8 mouse cellular contexts compared by ENCODE assay signal in the genomic region with DNA sequence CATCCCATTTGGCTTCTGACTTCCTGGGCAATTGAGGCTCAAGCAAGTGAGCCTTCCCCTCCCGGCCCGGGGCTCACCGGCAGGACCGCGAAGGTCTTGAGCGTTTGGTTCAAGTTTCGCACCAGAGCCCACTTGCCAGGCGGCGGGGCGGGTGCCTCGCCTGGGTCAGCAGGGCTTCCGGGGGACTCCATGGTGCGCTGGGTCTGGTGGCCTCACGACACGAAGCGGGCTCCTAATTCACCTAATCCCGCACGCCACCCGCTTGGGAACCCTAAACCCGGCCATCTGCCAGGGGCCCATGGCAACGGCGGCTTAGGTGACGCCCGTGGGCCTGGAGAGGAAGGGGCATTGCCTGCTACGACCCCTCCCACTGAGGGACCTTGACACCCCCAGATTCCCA. TPM values are rescaled to one million over a fixed set of nuclear protein-coding genes. Genes with fewer than 3 reads are reported as not detected.
DNase-seq lines count a peak whose midpoint lies in the region; ATAC-seq and TF ChIP-seq lines count a peak whose summit lies in the region.

No protein-coding gene starts in this region.

- intact Hi-C loops in heart, postnatal 10 days (cut with DNase I): no loop called here
- intact Hi-C loops in gastrocnemius, postnatal 14 days (cut with DNase I; ENCODE audit: low total_unique reads): no loop called here

- H3K4me2 ChIP-seq in heart, embryonic 11.5 days: peak overlapping the region; percentile 56
- peak overlapping the region; percentile 23; the same call in 1 of the 2 replicates for H3K4me2 ChIP-seq in forebrain, postnatal 0 days (ENCODE audit: low read depth)
- peak overlapping the region; percentile 48 for H3K4me2 ChIP-seq in midbrain, embryonic 12.5 days (replicated peaks)

- 0 out of 2 replicates have a peak, but pooled peaks cover 5% of the 10 kb centered on the region for H3K4me1 ChIP-seq in heart, embryonic 11.5 days (ENCODE audit: control insufficient read depth, insufficient read depth, low read length)
- H3K4me1 ChIP-seq in forebrain, postnatal 0 days (ENCODE audit: insufficient read depth): no peaks in the 10 kb centered on the region
- peaks cover 6% of the 10 kb centered on the region for H3K4me1 ChIP-seq in midbrain, embryonic 12.5 days

- H3K27ac ChIP-seq in heart, embryonic 11.5 days (ENCODE audit: low read depth, low read length): no peak overlapping the region
- no peak overlapping the region for H3K27ac ChIP-seq in forebrain, postnatal 0 days (ENCODE audit: low read depth, low read length)
- H3K27ac ChIP-seq in midbrain, embryonic 12.5 days (replicated peaks): no peak overlapping the region

- ATAC-seq in heart, embryonic 11.5 days (replicated peaks; ENCODE audit: insufficient number of reproducible peaks, low FRiP score, low TSS enrichment): no peak
- no peak for ATAC-seq in forebrain, postnatal 0 days
- no peak for ATAC-seq in midbrain, embryonic 12.5 days (ENCODE audit: low FRiP score, low read depth)
- ATAC-seq in granulocyte monocyte progenitor cell, adult 5-6 weeks (replicated peaks; ENCODE audit: poor library complexity, severe bottlenecking): no peak

- H3K36me3 ChIP-seq in heart, embryonic 11.5 days (ENCODE audit: control insufficient read depth, insufficient read depth, low read length): no peaks in the 10 kb centered on the region
- H3K36me3 ChIP-seq in forebrain, postnatal 0 days (ENCODE audit: insufficient read depth): no peaks in the 10 kb centered on the region
- no peaks in the 10 kb centered on the region for H3K36me3 ChIP-seq in midbrain, embryonic 12.5 days

- peaks cover 32% of the 10 kb centered on the region for H3K27me3 ChIP-seq in heart, embryonic 11.5 days (ENCODE audit: control insufficient read depth, insufficient read depth, low read length)
- peaks cover 7% of the 10 kb centered on the region for H3K27me3 ChIP-seq in forebrain, postnatal 0 days (ENCODE audit: insufficient read depth, low read length)
- peaks cover 39% of the 10 kb centered on the region for H3K27me3 ChIP-seq in midbrain, embryonic 12.5 days

- no peak for TF ChIP-seq CTCF in forebrain, postnatal 0 days (IDR thresholded peaks at IDR 0.05; ENCODE audit: low read depth)

- peak overlapping the region; percentile 27; the same call in 1 of the 2 replicates for H3K4me3 ChIP-seq in heart, embryonic 11.5 days (ENCODE audit: low read depth, low read length)
- no peak overlapping the region for H3K4me3 ChIP-seq in forebrain, postnatal 0 days (ENCODE audit: low read depth, low read length)
- peak overlapping the region; percentile 14 for H3K4me3 ChIP-seq in midbrain, embryonic 12.5 days

- H3K9me3 ChIP-seq in heart, embryonic 11.5 days (replicated peaks; ENCODE audit: control insufficient read depth, low read length): no peaks in the 10 kb centered on the region
- H3K9me3 ChIP-seq in forebrain, postnatal 0 days (ENCODE audit: low read length): no peaks in the 10 kb centered on the region
- H3K9me3 ChIP-seq in midbrain, embryonic 12.5 days: no peaks in the 10 kb centered on the region

- WGBS in heart, embryonic 11.5 days (ENCODE audit: insufficient replicate concordance): 5% methylated on average over 25 of the region's 25 CpGs
- 11% methylated on average over 25 of the region's 25 CpGs for WGBS in forebrain, postnatal 0 days
- 6% methylated on average over 25 of the region's 25 CpGs for WGBS in midbrain, embryonic 12.5 days

- no peak for DNase-seq in heart, postnatal 10 days
- DNase-seq in ZHBTc4 (ENCODE audit: low read depth, low spot score): peak; percentile 35
- DNase-seq in forebrain, postnatal 0 days: no peak
- DNase-seq in thymus, postnatal 10 days (ENCODE audit: low spot score in 2 of 2): no peak
- DNase-seq in gastrocnemius, postnatal 14 days: no peak

- H3K9ac ChIP-seq in heart, embryonic 11.5 days (ENCODE audit: low read depth, low read length): 0 out of 2 replicates have a peak overlapping the region, but pooled peaks have one; percentile 24
- H3K9ac ChIP-seq in forebrain, postnatal 0 days: no peak overlapping the region
- peak overlapping the region; percentile 35 for H3K9ac ChIP-seq in midbrain, embryonic 12.5 days (replicated peaks)

RNA-seq across cellular contexts. Expression of a gene that starts 8.1 kb away (rescaled TPM):
- polyA plus RNA-seq in heart, embryonic 11.5 days (2014; fragmentation: Nextera tagmentation; extraction: Ambion mirVana): 8.4 and 11.9 TPM in 2 replicates
- total RNA-seq in heart, postnatal 10 days (2021): 1 to 10 TPM; 4.2 to 4.6 TPM
- 37.4 and 47.3 TPM in 2 replicates for total RNA-seq in forebrain, postnatal 0 days (2014; rRNA removed)
- 5.7 and 11.1 TPM in 2 replicates for polyA plus RNA-seq in forebrain, postnatal 0 days (2015; fragmentation: Nextera tagmentation; extraction: Ambion mirVana)
- 20.6 and 21.6 TPM in 2 replicates for polyA plus RNA-seq in midbrain, embryonic 12.5 days (2016; fragmentation: Nextera tagmentation; extraction: Ambion mirVana)
- 1 to 10 TPM; 4.6 to 5.4 TPM for total RNA-seq in gastrocnemius, postnatal 14 days (2021)
- 34.8 and 43.7 TPM in 2 replicates for total RNA-seq in granulocyte monocyte progenitor cell, adult 5-6 weeks (2014; fragmentation: Nextera tagmentation)
- 22.0 and 26.2 TPM in 2 replicates for total RNA-seq in granulocyte monocyte progenitor cell, adult 5-6 weeks (2017)

RNA-seq across cellular contexts. Expression of a gene that starts 34.1 kb away (rescaled TPM):
- polyA plus RNA-seq in heart, embryonic 11.5 days (2014; fragmentation: Nextera tagmentation; extraction: Ambion mirVana): 0.37 and 0.47 TPM in 2 replicates
- total RNA-seq in heart, postnatal 10 days (2021): under 1 TPM; 0.12 to 0.14 TPM
- total RNA-seq in forebrain, postnatal 0 days (2014; rRNA removed): 0.29 and 0.54 TPM in 2 replicates
- 0.31 and 0.38 TPM in 2 replicates for polyA plus RNA-seq in forebrain, postnatal 0 days (2015; fragmentation: Nextera tagmentation; extraction: Ambion mirVana)
- polyA plus RNA-seq in midbrain, embryonic 12.5 days (2016; fragmentation: Nextera tagmentation; extraction: Ambion mirVana): 0.13 TPM in 1 of 2 replicates, not detected in the other
- under 1 TPM in 1 of 2 experiments, not detected in 1; 0.13 TPM for total RNA-seq in gastrocnemius, postnatal 14 days (2021)
- 0.32 and 0.64 TPM in 2 replicates for total RNA-seq in granulocyte monocyte progenitor cell, adult 5-6 weeks (2014; fragmentation: Nextera tagmentation)
- total RNA-seq in granulocyte monocyte progenitor cell, adult 5-6 weeks (2017): 0.31 TPM in 1 of 2 replicates, not detected in the other
